Mouse (Mus musculus) stomach, embryonic 14.5 days (tissue): Measurements from ENCODE around the gene Sae1. TPM values are rescaled to one million over a fixed set of nuclear protein-coding genes. Genes with fewer than 3 reads are reported as not detected.

Source experiments
- ATAC-seq: fragments of 200-750 bp; cut with Nextera tagmentation; 2 replicates; pipeline ENCODE4 v1.8.0; 2017; ENCODE audit warnings: low read depth, moderate TSS enrichment; ENCODE audit not compliant: insufficient number of reproducible peaks, insufficient read depth, low FRiP score
- H3K27ac ChIP-seq: fragments of 300-500 bp; sonication (generic); 2 replicates; pipeline ENCODE4 v1.5.1; 2014; ENCODE audit warnings: mild to moderate bottlenecking, low read length, moderate library complexity, mixed read lengths
- H3K27me3 ChIP-seq: fragments of 300-500 bp; sonication (generic); 2 replicates; pipeline ENCODE4 v1.6.1; 2014; ENCODE audit warnings: low read length, control low read depth, mixed read lengths; ENCODE audit not compliant: control insufficient read depth, insufficient read depth
- H3K36me3 ChIP-seq: fragments of 300-500 bp; sonication (generic); 2 replicates; pipeline ENCODE4 v1.6.1; 2014; ENCODE audit warnings: mild to moderate bottlenecking, control low read depth, low read length, moderate library complexity, mixed read lengths; ENCODE audit not compliant: control insufficient read depth, insufficient read depth
- H3K4me1 ChIP-seq: fragments of 300-500 bp; sonication (generic); 2 replicates; pipeline ENCODE4 v1.6.1; 2014; ENCODE audit warnings: low read length, control low read depth, mixed read lengths; ENCODE audit not compliant: control insufficient read depth, insufficient read depth
- H3K4me2 ChIP-seq: fragments of 300-500 bp; sonication (generic); replicated peaks from 2 replicates; pipeline ENCODE4 v1.6.1; 2014; ENCODE audit warnings: low read depth, low read length, control low read depth
- H3K4me3 ChIP-seq: fragments of 300-500 bp; sonication (generic); 2 replicates; pipeline ENCODE4 v1.5.1; 2014; ENCODE audit warnings: low read depth, low read length, control low read depth
- H3K9ac ChIP-seq: fragments of 300-500 bp; sonication (generic); replicated peaks from 2 replicates; pipeline ENCODE4 v1.6.1; 2014; ENCODE audit warnings: low read depth, mild to moderate bottlenecking, control low read depth, low read length, moderate library complexity, mixed read lengths
- H3K9me3 ChIP-seq: fragments of 300-500 bp; sonication (generic); 2 replicates; pipeline ENCODE4 v1.6.1; 2016; ENCODE audit warnings: low read depth, low read length, control low read depth; ENCODE audit not compliant: control insufficient read depth
- WGBS: fragments of 180-500 bp; shearing (Covaris S2); extraction: QIAGEN DNeasy Blood & Tissue Kit; methylation state at CpG from one replicate; pipeline ENCODE4 v1.1.7; 2014; 5-methylcytosine and 5-hydroxymethylcytosine counted together
- polyA plus RNA-seq: library from polyadenylated mRNA; unstranded; fragments of >200 nt; fragmentation: Nextera tagmentation; extraction: Ambion mirVana; gene quantifications from 2 replicates; pipeline ENCODE4 v1.2.1, GENCODE M21; 2014

Sae1 gene
- polyA plus RNA-seq, 1 experiment from 2014 or later, result 266 TPM

DNA sequence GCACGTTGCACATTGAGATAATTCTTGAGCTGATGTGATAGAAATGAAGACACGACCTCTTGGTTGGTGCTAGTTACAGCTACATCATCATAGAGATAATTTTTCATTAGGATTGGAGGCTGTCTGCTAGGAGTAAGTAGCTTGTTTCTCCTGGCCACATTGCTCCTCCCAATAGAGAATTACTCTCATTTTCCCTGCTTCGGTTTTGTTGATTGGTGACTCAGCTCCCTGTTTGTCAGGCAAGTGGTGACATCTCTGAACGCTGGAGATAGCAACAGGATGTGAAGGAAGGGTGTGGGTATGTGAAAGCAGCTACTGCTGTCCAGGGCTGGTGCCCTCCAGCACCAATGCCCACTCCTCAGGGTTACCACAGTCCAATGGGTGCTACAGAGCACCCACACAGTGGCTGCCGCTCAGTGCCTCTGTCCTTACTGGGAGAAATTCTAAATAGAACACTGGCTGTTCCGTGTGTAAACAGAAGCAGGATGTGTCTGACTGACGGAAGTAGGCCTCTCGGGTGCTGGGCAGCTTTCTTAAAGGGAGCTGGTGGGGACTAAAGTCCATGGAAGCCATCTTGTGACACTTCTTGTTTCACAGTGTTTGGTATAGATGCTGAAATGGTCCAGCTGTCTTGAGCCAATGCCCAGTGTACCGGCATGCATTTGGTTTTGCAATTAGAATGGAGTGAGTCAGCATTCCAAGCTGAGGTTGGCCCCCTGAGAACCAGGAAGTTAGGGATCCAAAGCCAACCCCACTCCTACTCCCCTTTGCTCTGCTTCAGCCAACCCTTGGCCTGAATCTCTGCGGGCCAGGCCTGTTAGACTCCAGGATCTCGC is 18.1 kb upstream of the Sae1 start:
- 28% methylated on average over 11 of the region's 11 CpGs for WGBS
- no peak overlapping the region for H3K4me3 ChIP-seq
- peaks cover 28% of the 10 kb centered on the region for H3K4me1 ChIP-seq

DNA sequence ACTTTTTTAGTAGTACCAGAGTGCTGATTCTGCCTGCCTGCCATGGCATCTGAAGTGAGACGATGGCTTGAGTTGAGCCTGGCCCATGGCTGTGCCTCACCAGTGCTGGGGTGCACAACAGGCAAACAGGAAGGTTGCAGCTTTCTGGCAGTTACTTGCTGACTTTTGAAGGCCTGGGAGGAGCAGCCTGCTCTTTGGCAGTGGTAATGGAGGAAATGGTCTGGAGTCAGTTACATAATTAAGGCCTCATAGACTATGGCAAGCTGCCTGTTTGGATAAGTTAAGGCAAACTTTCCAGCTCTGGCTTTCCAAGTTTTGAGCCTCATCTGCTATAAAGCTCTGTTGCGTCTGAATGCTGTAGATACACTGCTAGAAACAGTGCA is 17.5 kb upstream of the Sae1 start:
- Histone ChIP-seq H3K9ac (peak overlapping the region; percentile 22; the same call in 1 of the 2 replicates), H3K27ac (peak overlapping the region; percentile 88), H3K36me3 (no peaks in the 10 kb centered on the region), H3K27me3 (no peaks in the 10 kb centered on the region), H3K4me3 (no peak overlapping the region; the same call in 1 of the 2 replicates), H3K9me3 (no peaks in the 10 kb centered on the region), H3K4me1 (peaks cover 28% of the 10 kb centered on the region), H3K4me2 (peak overlapping the region; percentile 30)
- WGBS, result 38% methylated on average over 2 of the region's 2 CpGs
- no peak for ATAC-seq

More for the DNA sequence above, 18.1 kb upstream of the Sae1 start:
- Histone ChIP-seq H3K4me2 (peak overlapping the region; percentile 30), H3K27ac (peak overlapping the region; percentile 88), H3K9ac (peak overlapping the region; percentile 22; the same call in 1 of the 2 replicates), H3K9me3 (no peaks in the 10 kb centered on the region), H3K27me3 (no peaks in the 10 kb centered on the region), H3K36me3 (no peaks in the 10 kb centered on the region)
- peak; percentile 49 for ATAC-seq

DNA sequence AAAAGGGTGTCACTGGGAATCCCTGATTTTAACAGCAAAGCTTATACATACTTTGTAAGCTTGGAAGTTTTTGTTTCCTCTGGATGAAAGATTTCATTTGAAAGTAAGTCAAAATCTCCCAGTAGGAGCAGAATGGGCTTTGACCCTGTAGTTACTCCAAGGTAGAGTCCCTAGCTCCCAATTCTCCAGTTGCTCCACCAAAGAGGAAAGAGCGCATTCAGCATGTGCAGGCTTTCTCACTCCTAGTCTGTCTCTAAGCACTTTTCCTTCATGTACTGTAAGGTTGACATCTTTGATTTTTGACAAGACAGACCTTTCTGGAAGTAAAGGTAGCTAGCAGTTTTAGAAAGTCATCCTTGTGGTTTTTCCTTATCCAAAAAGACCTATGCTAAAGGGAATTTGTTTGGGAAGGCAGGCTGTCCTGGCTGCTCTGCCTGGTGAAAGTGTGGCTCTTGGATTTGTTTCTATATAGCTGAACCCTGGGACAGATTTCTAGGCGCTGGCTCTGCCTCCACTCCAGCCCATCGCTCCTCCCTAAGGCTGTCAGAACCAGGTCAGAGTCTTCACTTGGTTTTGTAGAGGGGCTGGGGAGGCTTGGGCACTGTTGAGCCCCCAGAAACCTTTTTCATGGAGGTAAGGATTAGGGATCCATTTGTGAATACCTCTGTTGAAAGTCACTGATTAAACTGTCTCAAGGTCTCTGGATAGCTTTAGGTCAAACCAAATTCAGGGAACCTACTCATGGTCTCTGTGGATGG is 16.9 kb upstream of the Sae1 start:
- Histone ChIP-seq H3K4me3 (no peak overlapping the region; the same call in 1 of the 2 replicates), H3K9ac (peak overlapping the region; percentile 22; the same call in 1 of the 2 replicates), H3K36me3 (no peaks in the 10 kb centered on the region), H3K4me2 (peak overlapping the region; percentile 30), H3K4me1 (peaks cover 28% of the 10 kb centered on the region), H3K9me3 (no peaks in the 10 kb centered on the region), H3K27ac (peak overlapping the region; percentile 88; the same call in 1 of the 2 replicates), H3K27me3 (no peaks in the 10 kb centered on the region)
- ATAC-seq, result no peak
- 64% methylated on average over 3 of the region's 3 CpGs for WGBS

DNA sequence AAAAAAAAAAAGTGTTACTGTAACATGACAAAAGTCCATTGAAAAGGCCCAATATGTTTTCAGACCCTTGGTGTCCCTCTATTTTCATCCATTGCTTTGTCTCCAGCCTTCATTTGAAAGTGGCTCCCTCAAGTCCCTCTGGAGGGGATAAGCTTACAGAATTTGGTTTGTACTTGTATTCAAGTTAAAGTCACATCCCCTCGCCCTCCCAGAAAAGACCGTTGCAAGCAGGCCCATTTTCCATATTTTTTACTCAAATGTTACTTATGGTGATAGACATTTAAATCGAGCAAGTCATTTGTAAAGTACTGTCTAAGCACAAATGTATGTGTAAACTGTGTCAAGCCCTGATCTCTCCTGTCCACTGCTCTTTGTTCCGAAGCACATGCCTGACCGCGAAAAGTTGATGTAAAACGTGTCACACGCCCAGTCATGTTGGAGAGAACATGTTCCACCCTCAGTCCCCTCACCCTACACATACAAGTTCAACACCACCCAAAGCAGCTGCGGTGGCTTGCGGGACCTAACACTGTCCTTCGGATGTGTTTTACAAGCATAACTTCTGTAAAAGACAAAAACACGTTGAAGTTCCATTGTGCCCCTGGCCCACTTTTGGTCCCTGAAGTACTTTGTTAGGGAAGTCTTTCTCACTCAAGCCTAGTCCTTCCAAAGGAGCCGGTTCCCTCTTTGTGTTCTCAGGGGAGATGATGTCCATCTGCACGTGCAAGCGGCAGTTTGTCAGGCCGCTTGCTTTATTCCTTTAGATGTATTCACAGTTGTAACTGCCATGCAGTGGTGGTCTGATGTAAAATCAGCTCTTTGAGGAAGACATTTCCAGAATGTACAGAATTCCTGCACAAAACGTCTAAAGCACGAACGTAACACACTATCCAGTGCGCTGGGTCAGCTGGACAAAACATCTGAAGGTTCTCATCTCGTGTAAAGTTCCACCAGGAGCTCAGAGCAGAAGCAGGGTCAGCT is 15.7 kb upstream of the Sae1 start:
- ATAC-seq, result no peak
- Histone ChIP-seq H3K9me3 (no peaks in the 10 kb centered on the region), H3K27me3 (no peaks in the 10 kb centered on the region), H3K4me3 (peak overlapping the region; percentile 75), H3K4me1 (peaks cover 33% of the 10 kb centered on the region), H3K9ac (peak overlapping the region; percentile 100), H3K36me3 (no peaks in the 10 kb centered on the region), H3K4me2 (peak overlapping the region; percentile 98), H3K27ac (peak overlapping the region; percentile 100)
- WGBS, result 22% methylated on average over 21 of the region's 21 CpGs

DNA sequence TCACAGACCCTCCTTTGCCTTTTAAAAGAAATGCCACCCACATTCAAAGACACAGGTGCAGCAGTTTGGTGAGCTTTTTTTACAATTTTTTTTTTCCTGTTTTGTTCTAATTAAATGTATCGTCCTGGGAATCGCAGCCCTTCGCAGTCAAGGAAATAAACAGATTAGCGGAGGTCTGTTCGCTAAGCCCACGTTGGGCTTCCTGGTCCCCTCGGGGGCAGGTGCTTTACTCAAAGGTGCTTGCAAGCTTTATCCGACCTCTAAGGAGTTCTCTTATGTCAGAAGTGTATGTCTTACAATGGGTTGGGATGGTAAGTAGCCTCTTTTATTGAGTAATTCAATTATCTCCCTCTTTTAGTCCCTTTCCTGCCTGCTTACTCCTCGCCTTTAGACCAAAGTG is 14.8 kb upstream of the Sae1 start:
- Histone ChIP-seq H3K4me2 (peak overlapping the region; percentile 98), H3K36me3 (no peaks in the 10 kb centered on the region), H3K4me3 (peak overlapping the region; percentile 75), H3K9ac (peak overlapping the region; percentile 100), H3K27ac (peak overlapping the region; percentile 100), H3K4me1 (peaks cover 33% of the 10 kb centered on the region), H3K27me3 (no peaks in the 10 kb centered on the region), H3K9me3 (no peaks in the 10 kb centered on the region)
- ATAC-seq, result no peak
- WGBS, result 2% methylated on average over 9 of the region's 9 CpGs

DNA sequence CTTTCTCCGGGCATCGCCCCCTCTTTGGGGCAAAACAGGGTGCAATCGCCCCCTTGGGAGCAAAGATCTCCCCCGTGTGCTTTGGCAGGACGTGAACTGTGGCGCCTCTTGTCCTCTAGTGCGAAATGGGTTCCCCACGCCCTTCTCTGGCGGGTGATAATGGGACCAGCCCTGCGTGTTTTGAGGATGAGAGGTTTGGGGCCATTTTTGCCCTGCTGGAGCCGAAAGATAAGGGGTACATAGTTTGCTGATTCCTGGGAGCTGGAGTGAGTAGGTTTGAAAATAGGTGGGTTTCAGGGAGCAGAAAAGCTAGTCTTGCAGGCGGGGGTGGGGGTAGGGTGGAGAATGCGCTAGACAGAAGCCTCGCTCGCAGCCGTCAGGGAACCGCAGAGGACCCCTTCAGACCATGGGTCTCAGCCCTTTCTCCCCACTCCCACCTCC is 14.4 kb upstream of the Sae1 start:
- Histone ChIP-seq H3K36me3 (no peaks in the 10 kb centered on the region), H3K9ac (peak overlapping the region; percentile 100), H3K27ac (peak overlapping the region; percentile 100), H3K9me3 (no peaks in the 10 kb centered on the region), H3K4me1 (peaks cover 33% of the 10 kb centered on the region), H3K4me3 (peak overlapping the region; percentile 75), H3K27me3 (no peaks in the 10 kb centered on the region), H3K4me2 (peak overlapping the region; percentile 98)
- ATAC-seq, result no peak
- WGBS, result 1% methylated on average over 17 of the region's 17 CpGs

DNA sequence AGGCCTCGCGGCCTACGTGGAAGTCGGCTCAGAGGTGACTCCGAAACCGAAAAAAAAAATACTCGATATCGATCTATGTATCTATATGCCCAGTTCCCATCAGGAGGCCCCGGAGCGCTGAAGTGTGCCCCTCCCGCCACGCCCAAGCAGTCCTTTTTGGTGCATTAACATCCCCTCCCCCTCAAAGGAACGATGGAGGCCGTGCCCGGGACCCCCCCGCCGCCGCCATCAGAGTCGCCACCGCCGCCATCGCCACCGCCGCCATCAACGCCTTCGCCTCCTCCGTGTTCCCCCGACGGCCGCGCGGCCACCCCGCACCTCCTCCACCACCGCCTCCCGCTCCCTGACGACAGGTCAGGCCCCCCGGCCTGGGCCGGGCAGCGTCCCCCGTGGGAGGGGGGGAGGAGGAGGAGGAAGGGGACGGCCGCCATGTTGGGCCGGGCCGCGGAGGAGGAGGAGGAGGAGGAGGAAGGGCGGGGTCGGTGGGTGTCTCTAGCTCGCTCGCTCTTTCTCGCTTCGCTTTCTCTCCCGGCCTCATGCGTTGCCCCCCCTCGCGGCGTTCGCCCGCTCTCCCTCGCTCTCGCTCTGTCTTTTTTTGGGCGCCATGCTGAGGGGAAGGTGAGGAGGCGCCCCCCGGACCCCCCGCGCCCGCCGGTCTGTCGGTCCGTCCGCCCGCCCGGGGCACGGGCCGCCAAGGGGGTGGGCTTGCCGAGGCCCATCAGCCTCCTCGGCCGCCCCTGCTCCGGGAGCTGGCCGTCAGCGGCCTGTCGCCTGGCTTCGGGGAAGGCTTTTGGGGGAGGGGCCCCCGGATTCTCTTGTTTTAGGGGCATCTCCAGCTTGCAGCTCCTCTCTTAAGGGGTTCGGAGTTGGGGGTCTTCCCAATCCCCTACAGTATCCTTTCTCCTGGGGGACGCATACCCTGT is 13.3 kb upstream of the Sae1 start, which contains the start of gene Zc3h4:
TSS of gene Zc3h4 (plus strand) at position 222 of the 923 bp plus-strand sequence.
- peak within 1 kb of the TSS; percentile 100 for H3K27ac ChIP-seq
- H3K9me3 ChIP-seq, result no peaks in the 10 kb centered on the region
- H3K9ac ChIP-seq, result peak within 1 kb of the TSS; percentile 100
- ATAC-seq, result peak; percentile 35
- peak within 1 kb of the TSS; percentile 75 for H3K4me3 ChIP-seq
- H3K4me1 ChIP-seq, result peaks cover 30% of the 10 kb centered on the region
- WGBS, result 1% methylated on average over 55 of the region's 85 CpGs
- H3K36me3 ChIP-seq, result no peaks in the 10 kb centered on the region
- H3K27me3 ChIP-seq, result no peaks in the 10 kb centered on the region
- peak within 1 kb of the TSS; percentile 98 for H3K4me2 ChIP-seq
